Mouse (Mus musculus) liver, embryonic 16.5 days (tissue): ENCODE measurements around the gene Scarf1. TPM values are rescaled to one million over a fixed set of nuclear protein-coding genes. Genes with fewer than 3 reads are reported as not detected.

Experiments used
- ATAC-seq: fragments of 200-750 bp; cut with Nextera tagmentation; 2 replicates; pipeline ENCODE4 v1.8.0; 2017; ENCODE audit warnings: low read depth, mild to moderate bottlenecking, moderate number of reproducible peaks, moderate library complexity
- H3K27ac ChIP-seq: fragments of 300-500 bp; sonication (generic); 2 replicates; pipeline ENCODE4 v1.5.1; 2014; ENCODE audit warnings: mild to moderate bottlenecking, low read length
- H3K27me3 ChIP-seq: fragments of 300-500 bp; sonication (generic); 2 replicates; pipeline ENCODE4 v1.6.1; 2014; ENCODE audit warnings: low read depth, low read length, mixed read lengths; ENCODE audit not compliant: control insufficient read depth, insufficient read depth
- H3K36me3 ChIP-seq: fragments of 300-500 bp; sonication (generic); 2 replicates; pipeline ENCODE4 v1.6.1; 2014; ENCODE audit warnings: mild to moderate bottlenecking; ENCODE audit not compliant: control insufficient read depth, insufficient read depth
- H3K4me1 ChIP-seq: fragments of 300-500 bp; sonication (generic); 2 replicates; pipeline ENCODE4 v1.6.1; 2014; ENCODE audit warnings: low read depth, low read length, mixed read lengths; ENCODE audit not compliant: control insufficient read depth
- H3K4me2 ChIP-seq: fragments of 300-500 bp; sonication (generic); 2 replicates; pipeline ENCODE4 v1.6.1; 2014; ENCODE audit warnings: low read depth, low read length, mixed read lengths
- H3K4me3 ChIP-seq: fragments of 300-500 bp; sonication (generic); 2 replicates; pipeline ENCODE4 v1.5.1; 2014; ENCODE audit warnings: low read depth, mild to moderate bottlenecking, low read length
- H3K9ac ChIP-seq: fragments of 300-500 bp; sonication (generic); 2 replicates; pipeline ENCODE4 v1.6.1; 2014; ENCODE audit warnings: low read depth, low read length
- H3K9me3 ChIP-seq: fragments of 300-500 bp; sonication (generic); replicated peaks from 2 replicates; pipeline ENCODE4 v1.6.1; 2016; ENCODE audit warnings: low read length; ENCODE audit not compliant: control insufficient read depth
- WGBS: fragments of 180-500 bp; shearing (Covaris S2); extraction: QIAGEN DNeasy Blood & Tissue Kit; methylation state at CpG from one replicate; pipeline ENCODE4 v1.1.7; 2014; ENCODE audit not compliant: insufficient replicate concordance; 5-methylcytosine and 5-hydroxymethylcytosine counted together
- polyA plus RNA-seq: library from polyadenylated mRNA; unstranded; fragments of >200 nt; fragmentation: Nextera tagmentation; extraction: Ambion mirVana; gene quantifications from 2 replicates; pipeline ENCODE4 v1.2.1, GENCODE M21; 2015

The Scarf1 gene
- polyA plus RNA-seq, 1 experiment from 2014 or later, result 3.4 TPM

GRCm38 (mm10) chr11:75563851-75564548 is 50.7 kb downstream of the Scarf1 start:
- 58% methylated on average over 18 of the region's 18 CpGs for WGBS
- no peaks in the 10 kb centered on the region for H3K27me3 ChIP-seq
- H3K36me3 ChIP-seq, result no peaks in the 10 kb centered on the region; the same call in 1 of the 2 replicates
- H3K4me1 ChIP-seq, result peaks cover 20% of the 10 kb centered on the region
- no peak overlapping the region for H3K4me2 ChIP-seq
- peak; percentile 67 for ATAC-seq
- H3K27ac ChIP-seq, result peak overlapping the region; percentile 4; the same call in 1 of the 2 replicates
- no peaks in the 10 kb centered on the region for H3K9me3 ChIP-seq
- H3K4me3 ChIP-seq, result no peak overlapping the region
- no peak overlapping the region for H3K9ac ChIP-seq

GRCm38 (mm10) chr11:75565849-75566248 is 52.5 kb downstream of the Scarf1 start:
- Histone ChIP-seq H3K4me3 (no peak overlapping the region), H3K36me3 (no peaks in the 10 kb centered on the region; the same call in 1 of the 2 replicates), H3K9ac (no peak overlapping the region), H3K4me1 (peaks cover 17% of the 10 kb centered on the region), H3K27ac (peak overlapping the region; percentile 27; the same call in 1 of the 2 replicates), H3K4me2 (no peak overlapping the region), H3K27me3 (no peaks in the 10 kb centered on the region), H3K9me3 (no peaks in the 10 kb centered on the region)
- 72% methylated on average over 2 of the region's 2 CpGs for WGBS
- ATAC-seq, result no peak

GRCm38 (mm10) chr11:75566276-75567196 is 53.2 kb downstream of the Scarf1 start:
- Histone ChIP-seq H3K36me3 (no peaks in the 10 kb centered on the region; the same call in 1 of the 2 replicates), H3K9me3 (no peaks in the 10 kb centered on the region), H3K4me1 (peaks cover 13% of the 10 kb centered on the region), H3K27ac (peak overlapping the region; percentile 27; the same call in 1 of the 2 replicates), H3K4me2 (no peak overlapping the region), H3K9ac (no peak overlapping the region), H3K4me3 (no peak overlapping the region), H3K27me3 (no peaks in the 10 kb centered on the region)
- no peak for ATAC-seq
- 60% methylated on average over 13 of the region's 13 CpGs for WGBS

GRCm38 (mm10) chr11:75567346-75568114 is 54.2 kb downstream of the Scarf1 start:
- Histone ChIP-seq H3K9ac (no peak overlapping the region), H3K27me3 (no peaks in the 10 kb centered on the region), H3K4me3 (no peak overlapping the region), H3K9me3 (no peaks in the 10 kb centered on the region), H3K27ac (no peak overlapping the region), H3K4me2 (no peak overlapping the region), H3K4me1 (peaks cover 15% of the 10 kb centered on the region), H3K36me3 (no peaks in the 10 kb centered on the region; the same call in 1 of the 2 replicates)
- no peak for ATAC-seq
- 26% methylated on average over 9 of the region's 9 CpGs for WGBS

GRCm38 (mm10) chr11:75568115-75568511 is 54.8 kb downstream of the Scarf1 start:
- H3K9ac ChIP-seq, result no peak overlapping the region
- no peaks in the 10 kb centered on the region; the same call in 1 of the 2 replicates for H3K36me3 ChIP-seq
- H3K27ac ChIP-seq, result no peak overlapping the region
- peaks cover 21% of the 10 kb centered on the region for H3K4me1 ChIP-seq
- H3K4me2 ChIP-seq, result no peak overlapping the region
- no peaks in the 10 kb centered on the region for H3K27me3 ChIP-seq
- H3K4me3 ChIP-seq, result no peak overlapping the region
- ATAC-seq, result no peak
- no peaks in the 10 kb centered on the region for H3K9me3 ChIP-seq
- 70% methylated on average over 6 of the region's 6 CpGs for WGBS

GRCm38 (mm10) chr11:75568962-75569361 is 55.6 kb downstream of the Scarf1 start:
- no peak for ATAC-seq
- H3K9ac ChIP-seq, result no peak overlapping the region
- no peaks in the 10 kb centered on the region for H3K27me3 ChIP-seq
- no peak overlapping the region for H3K4me2 ChIP-seq
- H3K36me3 ChIP-seq, result no peaks in the 10 kb centered on the region; the same call in 1 of the 2 replicates
- H3K27ac ChIP-seq, result no peak overlapping the region
- peaks cover 22% of the 10 kb centered on the region for H3K4me1 ChIP-seq
- no peaks in the 10 kb centered on the region for H3K9me3 ChIP-seq
- no peak overlapping the region for H3K4me3 ChIP-seq
- WGBS, result 74% methylated on average over 12 of the region's 12 CpGs

- Histone ChIP-seq H3K4me3 (no peak overlapping the region), H3K36me3 (no peaks in the 10 kb centered on the region; the same call in 1 of the 2 replicates), H3K9ac (no peak overlapping the region), H3K4me1 (peaks cover 20% of the 10 kb centered on the region), H3K27ac (no peak overlapping the region), H3K4me2 (no peak overlapping the region), H3K27me3 (no peaks in the 10 kb centered on the region), H3K9me3 (no peaks in the 10 kb centered on the region)
- no peak for ATAC-seq
- WGBS, result 71% methylated on average over 17 of the region's 17 CpGs
These were observed 57.2 kb downstream of the Scarf1 start for GRCm38 (mm10) chr11:75570375-75571125.
